Mouse (Mus musculus): Measurements from ENCODE around the gene Fam163a. TPM values are rescaled to one million over a fixed set of nuclear protein-coding genes. Genes with fewer than 3 reads are reported as not detected.
"Not testable (repeated sequence)": the region's sequence is repeated elsewhere in the genome, so short reads cannot be mapped to it uniquely, and the experiment has no call there.

Gene Fam163a
- polyA plus RNA-seq (2012), result 0.02 TPM in 1 of 2 replicates, not detected in the other

DNA sequence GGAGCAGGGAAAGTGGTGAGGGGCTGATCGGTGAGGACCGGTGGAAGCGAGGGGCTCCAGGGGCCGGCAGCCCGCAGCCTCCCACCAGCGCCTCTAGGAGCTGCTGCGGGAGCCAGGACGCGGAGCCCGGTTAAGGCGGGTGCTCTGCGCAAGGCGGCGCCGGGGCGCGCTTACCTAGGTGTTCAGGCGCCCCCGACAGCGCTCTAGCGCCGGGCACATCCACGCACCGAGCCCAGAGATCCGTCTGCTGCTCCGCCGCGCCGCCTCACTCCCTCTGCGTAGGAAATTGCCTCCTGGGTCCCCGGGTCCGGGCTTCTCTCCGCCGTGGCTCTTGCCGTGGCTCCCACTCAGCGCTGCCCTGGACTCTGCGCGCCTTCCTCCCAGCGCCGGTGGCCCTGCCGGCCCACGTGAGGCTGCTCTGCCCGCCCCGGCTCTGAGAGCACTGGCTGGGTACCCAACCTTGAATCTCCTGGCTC, at the start of gene Fam163a:
TSS of gene Fam163a (minus strand) at position 371 of the 476 bp plus-strand sequence.
- TF ChIP-seq GATA1 (IDR thresholded peaks at IDR 0.05; ENCODE audit: low read length) (no peak), TAL1 (IDR thresholded peaks at IDR 0.05; ENCODE audit: low read length) (no peak)
- peaks cover 80% of the 10 kb centered on the region for H3K27me3 ChIP-seq (ENCODE audit: control insufficient read depth)
- peaks cover under 1% of the 10 kb centered on the region for H3K4me1 ChIP-seq (ENCODE audit: control insufficient read depth)
- no peak within 1 kb of the TSS for H3K4me3 ChIP-seq (replicated peaks)
- peaks cover 18% of the 10 kb centered on the region for H3K9me3 ChIP-seq (ENCODE audit: control insufficient read depth, low read length)
- no peaks in the 10 kb centered on the region for H3K36me3 ChIP-seq (ENCODE audit: control insufficient read depth)

DNA sequence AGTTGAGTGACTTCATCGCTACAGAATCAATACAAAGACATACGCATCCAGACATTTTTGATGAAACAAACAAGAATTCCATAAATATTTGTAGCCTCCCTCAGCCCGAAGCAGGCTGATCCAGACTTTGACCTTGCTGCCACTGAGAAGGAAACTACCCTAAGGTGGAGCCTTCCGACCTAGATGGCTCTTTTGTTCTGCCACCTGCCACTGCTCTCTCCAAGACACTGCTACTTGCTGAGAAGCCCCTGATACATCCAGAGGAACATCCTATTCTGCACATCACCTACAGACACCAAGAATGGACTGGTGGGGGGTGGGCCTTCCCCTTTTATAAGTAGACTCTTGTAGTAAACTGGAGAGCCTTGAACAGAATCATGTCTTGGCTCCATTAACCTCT, 46.3 kb upstream of the Fam163a start:
- H3K4me3 ChIP-seq (replicated peaks); H3K36me3 ChIP-seq (ENCODE audit: control insufficient read depth); H3K9me3 ChIP-seq (ENCODE audit: control insufficient read depth, low read length); H3K4me1 ChIP-seq (ENCODE audit: control insufficient read depth); H3K27me3 ChIP-seq (ENCODE audit: control insufficient read depth): not testable (repeated sequence)

DNA sequence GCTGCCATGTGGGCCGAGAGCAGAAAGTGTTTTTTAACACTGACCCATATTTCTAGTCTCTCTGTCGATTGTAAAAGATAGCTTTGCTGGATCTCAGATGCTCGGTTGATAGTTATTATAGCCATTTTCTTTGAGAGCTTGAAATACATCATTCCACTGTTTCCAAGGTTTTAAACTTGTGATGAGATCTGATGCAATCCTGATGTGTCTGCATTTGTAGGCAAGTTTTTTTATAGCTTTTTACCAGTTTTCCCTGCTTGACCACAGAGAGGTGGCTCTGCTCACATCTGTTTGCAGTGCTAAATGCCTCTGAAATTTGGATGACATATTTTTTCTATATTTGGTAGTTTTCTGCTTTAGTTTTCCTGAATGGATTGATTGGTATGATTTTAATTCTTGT, 43.1 kb upstream of the Fam163a start:
- Histone ChIP-seq H3K27me3 (ENCODE audit: control insufficient read depth) (no peaks in the 10 kb centered on the region), H3K4me1 (ENCODE audit: control insufficient read depth) (no peaks in the 10 kb centered on the region), H3K9me3 (ENCODE audit: control insufficient read depth, low read length) (no peaks in the 10 kb centered on the region), H3K36me3 (ENCODE audit: control insufficient read depth) (no peaks in the 10 kb centered on the region), H3K4me3 (replicated peaks) (no peak overlapping the region)
- no peak for TF ChIP-seq TAL1 (IDR thresholded peaks at IDR 0.05; ENCODE audit: low read length)
- TF ChIP-seq GATA1 (IDR thresholded peaks at IDR 0.05; ENCODE audit: low read length), result no peak

GRCm38 (mm10) chr1:156241713-156242348, 37.0 kb upstream of the Fam163a start:
- Histone ChIP-seq H3K4me3 (replicated peaks) (no peak overlapping the region), H3K9me3 (ENCODE audit: control insufficient read depth, low read length) (no peaks in the 10 kb centered on the region), H3K27me3 (ENCODE audit: control insufficient read depth) (no peaks in the 10 kb centered on the region), H3K36me3 (ENCODE audit: control insufficient read depth) (no peaks in the 10 kb centered on the region), H3K4me1 (ENCODE audit: control insufficient read depth) (no peaks in the 10 kb centered on the region)
- no peak for TF ChIP-seq GATA1 (IDR thresholded peaks at IDR 0.05; ENCODE audit: low read length)
- no peak for TF ChIP-seq TAL1 (IDR thresholded peaks at IDR 0.05; ENCODE audit: low read length)

GRCm38 (mm10) chr1:156241035-156241434, 36.2 kb upstream of the Fam163a start:
- TF ChIP-seq TAL1 (IDR thresholded peaks at IDR 0.05; ENCODE audit: low read length) (no peak), GATA1 (IDR thresholded peaks at IDR 0.05; ENCODE audit: low read length) (no peak)
- Histone ChIP-seq H3K36me3 (ENCODE audit: control insufficient read depth) (no peaks in the 10 kb centered on the region), H3K4me1 (ENCODE audit: control insufficient read depth) (no peaks in the 10 kb centered on the region), H3K4me3 (replicated peaks) (no peak overlapping the region), H3K27me3 (ENCODE audit: control insufficient read depth) (no peaks in the 10 kb centered on the region), H3K9me3 (ENCODE audit: control insufficient read depth, low read length) (no peaks in the 10 kb centered on the region)

GRCm38 (mm10) chr1:156231122-156231521, 26.3 kb upstream of the Fam163a start:
- H3K4me3 ChIP-seq (replicated peaks), result no peak overlapping the region
- H3K9me3 ChIP-seq (ENCODE audit: control insufficient read depth, low read length), result no peaks in the 10 kb centered on the region
- TF ChIP-seq GATA1 (IDR thresholded peaks at IDR 0.05; ENCODE audit: low read length) (no peak), TAL1 (IDR thresholded peaks at IDR 0.05; ENCODE audit: low read length) (no peak)
- H3K36me3 ChIP-seq (ENCODE audit: control insufficient read depth), result no peaks in the 10 kb centered on the region
- H3K27me3 ChIP-seq (ENCODE audit: control insufficient read depth), result no peaks in the 10 kb centered on the region
- H3K4me1 ChIP-seq (ENCODE audit: control insufficient read depth), result peaks cover 34% of the 10 kb centered on the region

DNA sequence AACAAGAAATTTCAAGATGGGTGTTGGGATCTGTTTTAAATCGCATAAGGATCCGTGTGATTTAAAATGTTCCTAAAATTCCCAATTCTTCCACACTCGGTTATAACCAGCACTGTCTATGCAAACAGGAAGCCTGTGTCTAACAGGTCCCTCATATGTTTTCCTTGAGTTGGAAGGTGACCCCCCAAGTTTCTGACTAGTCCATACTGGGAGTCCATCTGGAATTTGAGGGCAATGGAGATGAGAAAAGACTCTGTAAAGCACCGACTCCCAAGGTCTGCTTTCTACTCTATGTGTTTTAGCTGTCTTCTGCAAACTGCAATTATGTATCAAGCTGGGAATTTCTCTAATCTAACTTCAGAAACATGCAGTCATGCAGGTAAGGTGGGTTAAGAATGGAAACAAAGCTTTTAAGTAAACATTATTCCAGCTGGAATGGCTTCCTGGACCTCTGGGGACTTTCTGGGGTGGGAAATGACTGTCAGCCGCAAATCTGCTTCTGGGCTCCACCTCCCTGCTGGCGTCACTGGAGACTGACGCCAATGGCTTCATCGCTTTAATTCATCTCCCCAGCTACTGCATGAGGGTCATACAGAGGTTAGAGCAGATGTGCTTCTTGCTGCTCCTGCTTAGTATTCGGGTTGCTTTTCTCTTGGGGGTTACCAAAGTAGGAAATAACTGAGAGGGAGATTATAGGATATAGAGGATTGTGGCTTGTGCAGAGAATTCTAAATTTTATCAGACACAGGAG, 25.7 kb upstream of the Fam163a start:
- no peaks in the 10 kb centered on the region for H3K9me3 ChIP-seq (ENCODE audit: control insufficient read depth, low read length)
- no peak overlapping the region for H3K4me3 ChIP-seq (replicated peaks)
- H3K27me3 ChIP-seq (ENCODE audit: control insufficient read depth), result no peaks in the 10 kb centered on the region
- H3K4me1 ChIP-seq (ENCODE audit: control insufficient read depth), result peaks cover 35% of the 10 kb centered on the region
- TF ChIP-seq GATA1 (IDR thresholded peaks at IDR 0.05; ENCODE audit: low read length), result no peak
- TF ChIP-seq TAL1 (IDR thresholded peaks at IDR 0.05; ENCODE audit: low read length), result no peak
- no peaks in the 10 kb centered on the region for H3K36me3 ChIP-seq (ENCODE audit: control insufficient read depth)

GRCm38 (mm10) chr1:156229448-156229847, 24.6 kb upstream of the Fam163a start:
- H3K4me1 ChIP-seq (ENCODE audit: control insufficient read depth), result peaks cover 43% of the 10 kb centered on the region

GRCm38 (mm10) chr1:156228728-156229127, 23.9 kb upstream of the Fam163a start:
- Histone ChIP-seq H3K4me1 (ENCODE audit: control insufficient read depth) (peaks cover 50% of the 10 kb centered on the region), H3K4me3 (replicated peaks) (no peak overlapping the region), H3K27me3 (ENCODE audit: control insufficient read depth) (no peaks in the 10 kb centered on the region), H3K9me3 (ENCODE audit: control insufficient read depth, low read length) (no peaks in the 10 kb centered on the region), H3K36me3 (ENCODE audit: control insufficient read depth) (no peaks in the 10 kb centered on the region; the same call in 1 of the 2 replicates)
- no peak for TF ChIP-seq TAL1 (IDR thresholded peaks at IDR 0.05; ENCODE audit: low read length)
- TF ChIP-seq GATA1 (IDR thresholded peaks at IDR 0.05; ENCODE audit: low read length), result no peak

More at GRCm38 (mm10) chr1:156229448-156229847, 24.6 kb upstream of the Fam163a start:
- no peak overlapping the region for H3K4me3 ChIP-seq (replicated peaks)
- no peaks in the 10 kb centered on the region for H3K27me3 ChIP-seq (ENCODE audit: control insufficient read depth)
- H3K9me3 ChIP-seq (ENCODE audit: control insufficient read depth, low read length), result no peaks in the 10 kb centered on the region
- no peak for TF ChIP-seq TAL1 (IDR thresholded peaks at IDR 0.05; ENCODE audit: low read length)
- TF ChIP-seq GATA1 (IDR thresholded peaks at IDR 0.05; ENCODE audit: low read length), result no peak
- H3K36me3 ChIP-seq (ENCODE audit: control insufficient read depth), result no peaks in the 10 kb centered on the region; the same call in 1 of the 2 replicates

All from erythroblast, embryonic 14.5 days (primary cell).